Mouse (Mus musculus) midbrain, embryonic 11.5 days (tissue): Measurements from ENCODE around the gene Olfr765. TPM values are rescaled to one million over a fixed set of nuclear protein-coding genes. Genes with fewer than 3 reads are reported as not detected.
"Not testable (repeated sequence)": the region's sequence is repeated elsewhere in the genome, so short reads cannot be mapped to it uniquely, and the experiment has no call there.

ENCODE experiments used
- ATAC-seq: fragments of 200-750 bp; cut with Nextera tagmentation; 2 replicates; pipeline ENCODE4 v1.8.0; 2017; ENCODE audit warnings: moderate TSS enrichment, moderate library complexity; ENCODE audit not compliant: low FRiP score
- DNase-seq: peaks from one replicate; pipeline ENCODE4 v3.0.0; 2015; ENCODE audit warnings: low spot score; ENCODE audit errors: missing footprints
- H3K27ac ChIP-seq: fragments of 300-500 bp; sonication (generic); 2 replicates; pipeline ENCODE4 v1.5.1; 2014; ENCODE audit warnings: low read depth, low read length
- H3K27me3 ChIP-seq: fragments of 300-500 bp; sonication (generic); 2 replicates; pipeline ENCODE4 v1.6.1; 2014; ENCODE audit warnings: mild to moderate bottlenecking, low read length, moderate library complexity, mixed read lengths; ENCODE audit not compliant: control insufficient read depth, insufficient read depth
- H3K36me3 ChIP-seq: fragments of 300-500 bp; sonication (generic); 2 replicates; pipeline ENCODE4 v1.6.1; 2014; ENCODE audit warnings: mild to moderate bottlenecking, low read length, moderate library complexity, mixed read lengths; ENCODE audit not compliant: control insufficient read depth, insufficient read depth
- H3K4me1 ChIP-seq: fragments of 300-500 bp; sonication (generic); 2 replicates; pipeline ENCODE4 v1.6.1; 2014; ENCODE audit warnings: low read length; ENCODE audit not compliant: control insufficient read depth, insufficient read depth
- H3K4me2 ChIP-seq: fragments of 300-500 bp; sonication (generic); 2 replicates; pipeline ENCODE4 v1.6.1; 2014; ENCODE audit warnings: mild to moderate bottlenecking, moderate library complexity
- H3K4me3 ChIP-seq: fragments of 300-500 bp; sonication (generic); 2 replicates; pipeline ENCODE4 v1.5.1; 2014; ENCODE audit warnings: low read depth, low read length
- H3K9ac ChIP-seq: fragments of 300-500 bp; sonication (generic); 2 replicates; pipeline ENCODE4 v1.6.1; 2014; ENCODE audit warnings: low read length
- H3K9me3 ChIP-seq: fragments of 300-500 bp; sonication (generic); 2 replicates; pipeline ENCODE4 v1.6.1; 2016; ENCODE audit warnings: low read length; ENCODE audit not compliant: control insufficient read depth
- WGBS: fragments of 180-500 bp; shearing (Covaris S2); extraction: QIAGEN DNeasy Blood & Tissue Kit; methylation state at CpG from one replicate; pipeline ENCODE4 v1.1.7; 2014; 5-methylcytosine and 5-hydroxymethylcytosine counted together
- polyA plus RNA-seq: library from polyadenylated mRNA; unstranded; fragments of >200 nt; fragmentation: Nextera tagmentation; extraction: Ambion mirVana; gene quantifications from 2 replicates; pipeline ENCODE4 v1.2.1, GENCODE M21; 2014

Olfr765 gene
- polyA plus RNA-seq: not detected in 2 replicates

GRCm38 (mm10) chr10:129049898-129050297 is at the start of gene Olfr765:
TSS of gene Olfr765 (minus strand) at chr10:129049998.
- H3K27me3 ChIP-seq: not testable (repeated sequence)

GRCm38 (mm10) chr10:129099275-129099674 is 49.5 kb upstream of the Olfr765 start, which contains the start of gene Olfr768:
TSS of gene Olfr768 (minus strand) at chr10:129099375.
- no peaks in the 10 kb centered on the region for H3K27me3 ChIP-seq
- ATAC-seq (no peak), DNase-seq (no peak)
- H3K9ac ChIP-seq: no peak within 1 kb of the TSS
- 89% methylated on average over 1 of the region's 1 CpGs for WGBS
- H3K36me3 ChIP-seq: no peaks in the 10 kb centered on the region
- no peak within 1 kb of the TSS for H3K27ac ChIP-seq
- H3K4me3 ChIP-seq: no peak within 1 kb of the TSS
- H3K9me3 ChIP-seq: no peaks in the 10 kb centered on the region
- H3K4me1 ChIP-seq: no peaks in the 10 kb centered on the region
- no peak within 1 kb of the TSS for H3K4me2 ChIP-seq

More at GRCm38 (mm10) chr10:129049898-129050297, at the start of gene Olfr765:
- H3K4me1 ChIP-seq, H3K27ac ChIP-seq, H3K9me3 ChIP-seq, H3K36me3 ChIP-seq, H3K4me2 ChIP-seq, DNase-seq, H3K4me3 ChIP-seq, H3K9ac ChIP-seq, ATAC-seq: not testable (repeated sequence)

GRCm38 (mm10) chr10:129082810-129083209 is 33.0 kb upstream of the Olfr765 start, which contains the start of gene Olfr767:
TSS of gene Olfr767 (minus strand) at chr10:129082910.
- not testable (repeated sequence) for ATAC-seq

GRCm38 (mm10) chr10:129068877-129069276 is 19.1 kb upstream of the Olfr765 start, which contains the start of gene Olfr766-ps1:
TSS of gene Olfr766-ps1 (minus strand) at chr10:129068977.
- no peak within 1 kb of the TSS for H3K4me3 ChIP-seq
- WGBS: 89% methylated on average over 2 of the region's 2 CpGs
- H3K9ac ChIP-seq: no peak within 1 kb of the TSS
- DNase-seq (no peak), ATAC-seq (no peak)
- H3K27me3 ChIP-seq: no peaks in the 10 kb centered on the region
- no peaks in the 10 kb centered on the region for H3K36me3 ChIP-seq
- no peak within 1 kb of the TSS for H3K4me2 ChIP-seq
- no peaks in the 10 kb centered on the region for H3K9me3 ChIP-seq
- no peaks in the 10 kb centered on the region for H3K4me1 ChIP-seq
- no peak within 1 kb of the TSS for H3K27ac ChIP-seq

More at GRCm38 (mm10) chr10:129082810-129083209, 33.0 kb upstream of the Olfr765 start, which contains the start of gene Olfr767:
- H3K27me3 ChIP-seq, H3K4me2 ChIP-seq, DNase-seq, H3K4me1 ChIP-seq, H3K36me3 ChIP-seq, H3K9me3 ChIP-seq, H3K9ac ChIP-seq, H3K27ac ChIP-seq, H3K4me3 ChIP-seq: not testable (repeated sequence)

- Histone ChIP-seq H3K4me2 (no peak within 1 kb of the TSS), H3K4me1 (no peaks in the 10 kb centered on the region), H3K9me3 (no peaks in the 10 kb centered on the region), H3K27ac (no peak within 1 kb of the TSS), H3K36me3 (no peaks in the 10 kb centered on the region), H3K9ac (no peak within 1 kb of the TSS), H3K4me3 (no peak within 1 kb of the TSS), H3K27me3 (no peaks in the 10 kb centered on the region)
- DNase-seq (no peak), ATAC-seq (no peak)
- WGBS: 87% methylated on average over 3 of the region's 3 CpGs
Measured at GRCm38 (mm10) chr10:129039796-129040195, 10.0 kb downstream of the Olfr765 start, which contains the start of gene Olfr764-ps1. TSS of gene Olfr764-ps1 (minus strand) at chr10:129039896.

GRCm38 (mm10) chr10:129028343-129028742 is 21.5 kb downstream of the Olfr765 start:
- no peak for DNase-seq
- no peak for ATAC-seq
- no peaks in the 10 kb centered on the region for H3K9me3 ChIP-seq
- WGBS: 83% methylated on average over 2 of the region's 2 CpGs
- no peak overlapping the region for H3K4me3 ChIP-seq
- no peak overlapping the region for H3K4me2 ChIP-seq
- no peak overlapping the region for H3K27ac ChIP-seq
- no peak overlapping the region for H3K9ac ChIP-seq
- no peaks in the 10 kb centered on the region for H3K27me3 ChIP-seq
- H3K4me1 ChIP-seq: no peaks in the 10 kb centered on the region
- no peaks in the 10 kb centered on the region for H3K36me3 ChIP-seq

GRCm38 (mm10) chr10:129026018-129026662 is 23.7 kb downstream of the Olfr765 start:
- H3K4me1 ChIP-seq: no peaks in the 10 kb centered on the region
- 65% methylated on average over 3 of the region's 3 CpGs for WGBS
- DNase-seq (peak; percentile 95), ATAC-seq (peak; percentile 84)
- no peaks in the 10 kb centered on the region for H3K36me3 ChIP-seq
- H3K9me3 ChIP-seq: no peaks in the 10 kb centered on the region
- no peak overlapping the region for H3K4me3 ChIP-seq
- H3K9ac ChIP-seq: no peak overlapping the region
- no peaks in the 10 kb centered on the region for H3K27me3 ChIP-seq
- H3K27ac ChIP-seq: no peak overlapping the region
- no peak overlapping the region for H3K4me2 ChIP-seq

GRCm38 (mm10) chr10:129023319-129023718 is 26.5 kb downstream of the Olfr765 start:
- Histone ChIP-seq H3K4me3 (no peak overlapping the region), H3K4me2 (no peak overlapping the region), H3K27ac (no peak overlapping the region), H3K9ac (no peak overlapping the region), H3K9me3 (no peaks in the 10 kb centered on the region), H3K27me3 (no peaks in the 10 kb centered on the region), H3K4me1 (no peaks in the 10 kb centered on the region), H3K36me3 (no peaks in the 10 kb centered on the region)
- no peak for ATAC-seq
- DNase-seq: no peak

- Histone ChIP-seq H3K9me3 (no peaks in the 10 kb centered on the region), H3K27ac (no peak overlapping the region), H3K4me3 (no peak overlapping the region), H3K27me3 (no peaks in the 10 kb centered on the region), H3K4me2 (no peak overlapping the region), H3K36me3 (no peaks in the 10 kb centered on the region), H3K4me1 (no peaks in the 10 kb centered on the region), H3K9ac (no peak overlapping the region)
- DNase-seq: no peak
- no peak for ATAC-seq
Measured at GRCm38 (mm10) chr10:129014477-129014876, 35.3 kb downstream of the Olfr765 start.
